Mouse (Mus musculus): ENCODE data around the gene Chml.

Chml gene

GRCm38 (mm10) chr1:175692246-175692996 is at the start of gene Chml, which contains the start of gene Opn3:
Chml (minus strand) TSS chr1:175692901.
Opn3 (minus strand) TSS chr1:175692776.
- peak; percentile 98 for DNase-seq (ENCODE audit: low spot score in 2 of 2)

- no peak for DNase-seq (ENCODE audit: low spot score in 2 of 2)
Measured at GRCm38 (mm10) chr1:175725771-175726170, 33.1 kb upstream of the Chml start.

GRCm38 (mm10) chr1:175716832-175717231 is 24.1 kb upstream of the Chml start:
- no peak for DNase-seq (ENCODE audit: low spot score in 2 of 2)

- DNase-seq (ENCODE audit: low spot score in 2 of 2), result no peak
Measured at GRCm38 (mm10) chr1:175712338-175712909, 19.7 kb upstream of the Chml start.

GRCm38 (mm10) chr1:175708013-175708412 is 15.3 kb upstream of the Chml start:
- DNase-seq (ENCODE audit: low spot score in 2 of 2), result no peak

GRCm38 (mm10) chr1:175707599-175707998 is 14.9 kb upstream of the Chml start:
- no peak for DNase-seq (ENCODE audit: low spot score in 2 of 2)

GRCm38 (mm10) chr1:175701145-175701544 is 8.4 kb upstream of the Chml start:
- DNase-seq (ENCODE audit: low spot score in 2 of 2), result no peak

- no peak for DNase-seq (ENCODE audit: low spot score in 2 of 2)
Measured at GRCm38 (mm10) chr1:175699796-175700195, 7.1 kb upstream of the Chml start.

GRCm38 (mm10) chr1:175699375-175699774 is 6.7 kb upstream of the Chml start:
- no peak for DNase-seq (ENCODE audit: low spot score in 2 of 2)

- no peak for DNase-seq (ENCODE audit: low spot score in 2 of 2)
Measured at GRCm38 (mm10) chr1:175698293-175698692, 5.6 kb upstream of the Chml start, which contains the start of gene Wdr64. Wdr64 (plus strand) TSS chr1:175698593.

- DNase-seq (ENCODE audit: low spot score in 2 of 2), result peak; percentile 18 to 28
Measured at GRCm38 (mm10) chr1:175693429-175693960, 794 bp upstream of the Chml start.

GRCm38 (mm10) chr1:175692997-175693361 is 278 bp upstream of the Chml start:
- DNase-seq (ENCODE audit: low spot score in 2 of 2), result no peak

GRCm38 (mm10) chr1:175691686-175692245 is 935 bp downstream of the Chml start:
- no peak for DNase-seq (ENCODE audit: low spot score in 2 of 2)

- no peak for DNase-seq (ENCODE audit: low spot score in 2 of 2)
Measured at GRCm38 (mm10) chr1:175680995-175681394, 11.7 kb downstream of the Chml start.

- no peak for DNase-seq (ENCODE audit: low spot score in 2 of 2)
Measured at GRCm38 (mm10) chr1:175677459-175677858, 15.2 kb downstream of the Chml start.

GRCm38 (mm10) chr1:175675116-175675515 is 17.6 kb downstream of the Chml start:
- DNase-seq (ENCODE audit: low spot score in 2 of 2), result no peak

GRCm38 (mm10) chr1:175673563-175674325 is 19.0 kb downstream of the Chml start:
- no peak for DNase-seq (ENCODE audit: low spot score in 2 of 2)

- DNase-seq (ENCODE audit: low spot score in 2 of 2), result no peak
Measured at GRCm38 (mm10) chr1:175671626-175672025, 21.1 kb downstream of the Chml start.

GRCm38 (mm10) chr1:175670042-175670441 is 22.7 kb downstream of the Chml start:
- no peak for DNase-seq (ENCODE audit: low spot score in 2 of 2)

GRCm38 (mm10) chr1:175669456-175669855 is 23.2 kb downstream of the Chml start:
- DNase-seq (ENCODE audit: low spot score in 2 of 2), result no peak

GRCm38 (mm10) chr1:175668666-175669405 is 23.9 kb downstream of the Chml start:
- no peak for DNase-seq (ENCODE audit: low spot score in 2 of 2)
